Mouse (Mus musculus) mature B cell (primary cell): ENCODE results near the gene Coro2a.
"Not testable (repeated sequence)": the region's sequence is repeated elsewhere in the genome, so short reads cannot be mapped to it uniquely, and the experiment has no call there.

Experiments
- in situ Hi-C: fragments of 300-500 bp; cut with MboI; formaldehyde crosslinking; loops from 2 replicates; pipeline ENCODE4 v1.14.3; 2019

Gene Coro2a

DNA sequence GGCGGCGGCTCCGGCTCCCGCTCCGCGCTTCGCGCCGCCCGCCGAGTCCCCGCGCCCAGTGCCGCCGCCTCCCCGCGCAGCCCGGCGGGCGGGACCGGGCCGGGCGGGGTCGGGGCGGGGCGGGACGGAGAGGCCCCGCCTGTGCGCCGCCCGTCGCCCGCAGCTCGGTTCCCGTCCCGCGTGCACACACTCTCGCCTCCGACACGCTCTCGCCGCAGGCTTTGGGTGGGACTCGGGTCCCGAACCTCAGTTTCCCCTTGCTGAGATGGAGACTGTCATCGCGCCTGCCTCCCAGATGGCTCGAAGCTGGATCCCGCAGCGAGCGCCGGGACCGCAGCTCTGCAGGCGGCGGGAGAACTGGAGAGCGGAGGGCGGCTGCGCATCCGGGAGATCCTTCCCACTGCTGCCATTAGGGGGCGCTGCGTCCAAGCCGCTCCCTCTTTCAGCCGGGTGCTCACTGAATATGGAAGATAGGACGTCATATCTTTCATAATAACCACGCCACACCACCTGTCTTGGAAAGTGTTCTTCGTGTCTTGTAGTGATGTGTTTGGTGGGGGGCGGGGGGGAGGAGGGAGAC, at the start of gene Coro2a:
Coro2a (minus strand) TSS at position 359 of the 580 bp plus-strand sequence.
- in situ Hi-C loops, result no loop called here

DNA sequence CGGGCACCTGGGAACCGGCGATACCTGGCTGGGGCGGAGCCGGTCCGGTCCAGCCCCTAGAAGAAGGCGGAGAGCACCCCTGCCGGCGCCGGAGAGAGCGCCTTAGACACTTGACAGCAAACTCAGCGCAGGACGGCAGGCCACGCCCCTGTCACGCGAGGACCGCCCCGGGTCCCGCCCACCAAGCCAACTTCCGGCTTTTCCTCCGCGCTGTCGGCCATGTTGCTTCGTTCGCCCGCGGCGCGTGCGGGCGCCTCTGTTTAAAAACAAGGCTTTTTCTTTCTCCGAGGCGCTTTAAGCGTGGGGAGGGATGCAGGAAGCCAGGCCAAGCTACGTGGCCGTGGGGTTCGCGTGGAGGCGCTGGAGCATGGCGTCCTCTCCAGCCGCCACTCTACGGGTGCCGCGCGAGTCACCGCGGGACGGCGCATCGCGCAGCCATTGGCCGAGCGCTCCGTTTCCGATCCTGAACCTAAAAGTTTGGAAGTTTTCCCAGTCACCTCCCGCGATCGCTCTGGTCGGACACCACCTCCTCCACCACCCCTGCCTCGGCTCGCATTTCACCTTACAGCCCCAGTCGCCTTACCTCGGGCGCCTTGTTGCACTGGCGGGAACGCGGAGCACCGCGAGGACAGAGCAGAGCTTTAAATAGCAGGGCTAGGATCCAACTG, 48.2 kb upstream of the Coro2a start, which contains the start of gene Tbc1d2:
Tbc1d2 (minus strand) TSS at position 124 of the 668 bp plus-strand sequence.
- in situ Hi-C loops, result loop anchor here (5.0 to 10.0 kb wide), 2 partner anchors 38 to 115 kb away; partner anchors contain the start of gene Trim14

DNA sequence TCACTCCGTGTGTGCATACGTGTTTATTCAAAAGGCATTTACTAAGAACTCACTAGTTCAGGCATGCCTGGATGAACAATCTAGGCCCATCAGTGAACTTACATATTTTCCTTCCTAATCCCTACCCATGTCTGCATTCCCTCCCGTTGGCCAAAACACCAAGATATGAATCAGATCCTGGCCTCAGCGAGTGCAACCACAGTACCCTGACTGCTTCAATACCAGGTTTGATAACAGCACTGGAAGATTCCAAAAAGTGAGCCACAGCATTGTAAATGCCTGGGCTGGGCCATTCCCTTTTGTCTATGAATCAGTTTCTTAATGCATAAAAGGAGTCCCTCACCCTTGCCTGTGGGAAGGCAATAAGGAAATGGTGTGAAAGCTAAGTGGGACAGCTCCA, 47.2 kb upstream of the Coro2a start:
- in situ Hi-C loops, result no loop called here

DNA sequence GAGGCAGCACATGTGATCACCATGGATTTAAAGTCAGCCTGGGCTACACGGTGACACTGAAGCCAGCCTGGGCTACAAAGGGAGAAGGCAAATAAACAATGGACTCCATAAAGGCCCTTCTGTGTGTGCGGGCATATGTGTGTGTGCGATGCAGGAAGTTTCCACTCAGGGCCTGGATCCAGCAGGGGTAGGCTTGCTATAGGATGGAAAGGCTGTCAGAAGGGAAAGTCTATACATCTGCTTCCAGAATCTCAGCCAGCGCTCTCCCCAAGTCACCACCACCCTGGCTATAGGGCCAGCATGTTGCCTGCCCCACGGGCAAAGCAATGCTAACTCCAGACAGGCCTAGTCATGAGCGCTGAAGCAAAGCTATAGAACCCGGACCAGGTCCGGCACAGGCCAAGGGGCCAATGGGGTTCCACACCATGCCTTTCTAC, 41.7 kb upstream of the Coro2a start:
- in situ Hi-C loops, result no loop called here

DNA sequence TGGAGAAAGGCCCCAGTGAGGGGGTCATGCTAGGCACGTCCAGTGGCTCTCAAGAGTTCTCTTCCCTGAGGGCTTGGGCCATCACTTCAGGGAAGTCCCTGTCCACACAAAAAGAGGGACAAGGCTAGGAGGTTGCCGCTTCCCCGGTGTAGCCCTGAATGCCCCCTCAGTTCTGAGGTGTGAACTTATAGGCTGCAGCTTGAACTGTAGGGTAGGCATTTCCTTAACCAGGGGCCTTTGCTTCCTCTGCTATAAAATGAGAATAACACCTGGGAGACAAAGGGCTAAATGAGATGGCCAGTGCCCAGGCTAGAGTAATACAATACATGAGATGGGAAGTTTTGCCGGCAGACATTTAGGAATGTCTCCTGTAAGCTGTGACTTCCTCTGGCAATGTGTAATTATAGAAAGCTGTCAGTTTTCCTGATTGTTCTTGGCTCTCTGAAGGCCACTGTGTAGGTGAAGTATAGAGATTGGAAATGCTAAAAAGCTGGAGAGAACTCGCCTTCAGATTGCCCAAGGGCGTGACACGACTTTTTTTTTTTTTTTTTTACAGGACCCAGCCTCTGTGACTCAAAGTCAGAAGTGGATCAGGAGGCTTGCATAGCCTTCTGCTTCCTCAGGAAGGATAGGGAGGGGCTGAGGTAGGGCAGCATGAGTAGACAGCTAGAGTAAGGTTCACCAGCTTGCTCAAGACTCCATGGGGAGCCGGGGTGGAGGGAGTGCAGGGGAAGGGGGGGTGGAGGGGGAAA, 41.1 kb upstream of the Coro2a start:
- in situ Hi-C loops, result no loop called here

DNA sequence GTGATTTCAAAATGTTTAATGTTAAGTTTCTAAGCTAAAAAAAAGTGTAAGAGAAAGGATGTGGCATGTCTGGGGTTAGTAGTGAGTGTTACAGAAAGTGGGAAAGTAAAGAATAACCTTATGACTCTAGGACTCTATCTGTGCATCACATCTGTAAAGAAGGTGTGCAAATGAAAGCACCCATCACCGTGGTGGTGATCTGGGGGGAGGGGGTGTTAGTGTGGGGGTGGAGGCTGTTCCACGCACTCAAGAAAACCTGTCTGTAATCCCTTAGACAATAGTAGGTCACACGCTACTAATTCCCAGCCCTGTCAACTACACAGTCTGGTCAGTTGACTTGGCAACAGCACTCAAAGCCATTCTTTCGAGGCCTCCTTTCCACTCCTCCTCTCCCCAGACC, 39.3 kb upstream of the Coro2a start:
- in situ Hi-C loops, result no loop called here

DNA sequence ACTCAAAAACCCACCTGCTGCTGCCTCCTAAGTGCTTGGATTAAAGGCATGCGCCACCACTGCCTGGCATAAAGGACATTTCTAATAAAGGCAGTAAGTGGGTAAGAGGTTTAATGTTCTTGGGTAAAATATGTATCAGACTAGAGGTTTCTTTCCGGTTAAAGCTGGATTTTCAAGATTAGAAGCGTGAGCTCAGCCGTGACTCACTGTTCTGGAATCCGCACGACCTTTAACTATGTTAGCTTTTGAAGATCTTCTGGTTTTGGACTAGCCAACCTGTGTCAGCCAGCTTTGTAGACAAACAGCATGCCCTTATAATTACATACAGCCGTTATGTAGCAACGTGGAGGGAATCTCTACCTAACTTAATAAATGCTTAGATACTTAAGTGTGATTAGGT, 37.9 kb upstream of the Coro2a start:
- in situ Hi-C loops, result no loop called here

DNA sequence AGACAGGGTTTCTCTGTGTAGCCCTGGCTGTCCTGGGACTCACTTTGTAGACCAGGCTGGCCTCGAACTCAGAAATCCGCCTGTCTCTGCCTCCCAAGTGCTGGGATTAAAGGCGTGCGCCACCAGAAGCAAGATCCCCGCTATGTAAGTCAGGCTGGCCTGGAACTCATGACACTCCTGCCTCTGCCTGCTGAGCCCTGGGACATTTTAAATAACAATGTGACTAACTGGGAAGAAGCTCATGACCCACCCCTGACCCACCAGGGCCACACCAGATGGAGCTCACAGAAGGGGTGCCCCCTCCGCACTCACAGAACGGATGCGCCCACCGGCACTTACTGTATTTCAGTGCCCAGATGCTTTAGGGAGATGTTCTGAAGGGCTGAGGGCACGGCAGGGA, 35.2 kb upstream of the Coro2a start:
- in situ Hi-C loops, result not testable (repeated sequence)

DNA sequence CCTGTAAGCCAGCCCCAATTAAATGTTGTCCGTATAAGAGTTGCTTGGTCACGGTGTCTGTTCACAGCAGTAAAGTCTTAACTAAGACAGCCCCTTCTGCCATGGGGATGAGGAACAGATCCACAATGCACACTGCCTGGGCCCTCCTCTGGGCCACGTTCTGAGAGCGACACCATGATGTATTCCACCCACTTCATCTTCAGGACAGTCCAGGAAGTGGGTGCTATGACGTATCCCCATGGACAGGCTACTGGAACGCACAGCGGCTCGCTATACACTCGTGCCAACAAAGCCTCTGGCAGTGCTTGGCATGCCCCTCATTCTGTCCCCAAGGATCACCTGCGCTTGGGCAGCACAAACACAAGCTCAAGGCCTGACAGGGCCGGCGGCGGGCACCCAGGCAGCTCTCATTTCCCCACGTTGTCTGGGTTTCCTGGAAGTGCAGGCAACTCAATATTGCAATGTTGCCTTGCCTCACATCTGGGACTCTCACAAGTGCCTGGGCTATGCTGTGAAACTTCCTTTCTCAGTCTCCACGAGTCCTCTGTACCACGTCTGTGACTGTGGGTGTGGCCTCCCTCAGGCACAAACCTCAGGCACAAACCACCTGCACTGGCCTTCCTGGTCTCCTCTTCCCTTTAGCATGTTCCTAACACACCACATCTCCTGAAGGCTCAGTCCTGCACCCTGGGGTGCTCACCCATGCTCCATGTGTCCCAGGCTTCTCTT, 33.9 kb upstream of the Coro2a start:
- in situ Hi-C loops, result no loop called here

DNA sequence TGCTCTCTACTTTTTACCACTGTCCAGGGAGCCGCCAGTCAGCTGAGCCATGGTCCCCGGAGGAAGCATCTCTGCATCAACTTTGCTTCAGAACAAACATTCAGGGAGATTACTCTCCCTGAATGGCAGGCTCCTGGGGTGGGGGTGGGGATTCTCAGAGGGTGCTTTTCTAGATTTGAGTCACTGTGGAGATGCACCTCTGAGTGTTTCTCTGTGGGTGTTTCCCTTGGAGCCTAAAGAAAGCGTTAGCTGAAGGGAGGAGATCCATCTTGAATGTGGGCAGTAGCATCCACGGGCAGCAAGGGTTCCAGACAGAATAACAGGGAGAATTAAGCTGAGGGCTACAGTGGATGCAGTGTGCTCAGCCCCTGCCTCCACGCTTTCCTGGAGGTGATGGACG, 32.9 kb upstream of the Coro2a start:
- in situ Hi-C loops, result no loop called here

DNA sequence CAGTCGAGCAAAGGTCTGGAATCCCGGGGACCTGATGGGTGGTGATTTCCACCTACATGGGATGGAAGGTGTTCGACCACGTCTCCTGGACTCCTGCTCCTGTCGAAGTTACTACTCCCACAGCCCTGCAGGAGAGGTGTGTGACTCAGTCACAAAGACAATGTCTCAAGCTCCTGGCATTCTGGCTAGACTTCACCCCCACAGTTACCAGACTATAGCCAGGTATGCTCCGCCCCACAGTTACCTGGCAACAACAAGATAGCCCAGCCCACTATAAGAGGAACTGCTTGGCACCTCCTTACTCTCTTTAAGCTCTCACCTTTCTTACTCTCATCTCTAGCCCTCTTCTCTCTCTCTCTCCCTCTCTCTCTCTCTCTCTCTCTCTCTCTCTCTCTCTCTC, 31.6 kb upstream of the Coro2a start:
- in situ Hi-C loops, result not testable (repeated sequence)

DNA sequence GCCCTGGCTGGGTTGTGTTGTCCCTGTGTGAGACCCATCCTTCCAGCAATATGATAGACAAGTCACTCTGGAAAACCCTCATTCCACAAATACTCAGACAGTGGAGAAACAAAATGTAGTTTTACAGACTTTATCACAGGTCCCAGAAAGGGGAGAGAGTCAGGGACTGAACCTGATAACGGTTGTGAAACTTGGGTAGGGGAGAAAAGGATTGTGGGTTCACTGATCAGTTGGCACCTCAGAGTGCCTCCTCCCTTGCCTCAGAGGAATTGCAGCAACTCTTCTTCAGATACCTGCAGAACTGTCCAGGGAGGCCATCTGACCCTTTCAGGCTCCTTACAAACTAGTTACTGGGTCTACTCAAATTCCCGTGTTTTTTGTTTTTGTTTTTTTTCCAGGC, 30.5 kb upstream of the Coro2a start:
- in situ Hi-C loops, result no loop called here

DNA sequence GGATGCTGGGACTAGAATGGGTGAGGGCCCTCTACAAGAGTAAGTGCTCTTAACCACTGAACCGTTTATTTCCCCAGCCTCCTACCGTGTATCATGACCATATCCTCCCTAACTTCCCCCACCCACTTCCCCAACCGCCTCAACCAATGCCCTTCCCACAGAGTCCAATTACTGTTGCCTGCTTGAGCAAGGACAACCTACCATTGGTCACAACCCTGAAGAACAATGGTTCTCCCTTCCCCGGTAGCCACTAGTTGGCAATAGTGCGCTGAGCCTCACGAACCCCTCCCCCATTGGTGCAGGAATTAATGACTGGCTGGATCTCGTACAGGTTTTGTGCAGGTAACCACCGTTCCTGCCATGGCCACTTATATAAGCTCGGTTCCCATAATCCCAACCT, 28.4 kb upstream of the Coro2a start:
- in situ Hi-C loops, result no loop called here

DNA sequence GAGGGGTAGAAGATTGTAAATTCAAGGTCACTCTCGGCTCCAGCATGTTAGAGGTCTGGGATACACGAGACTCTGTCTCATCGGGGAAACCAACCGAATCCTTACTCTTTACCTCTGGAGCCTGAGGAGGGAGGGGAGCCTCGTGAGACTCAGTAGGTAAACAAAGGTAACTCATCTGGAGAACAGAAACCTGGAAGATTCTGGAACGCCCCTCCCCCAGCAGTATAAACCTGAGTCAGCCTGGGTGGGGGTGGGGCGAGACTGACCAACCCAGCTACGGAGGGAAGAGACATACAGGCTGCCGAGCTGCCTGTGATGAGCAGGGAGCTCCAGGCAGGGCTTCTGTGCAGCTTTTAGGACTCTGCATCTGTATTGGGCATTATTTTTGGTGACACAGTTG, 26.9 kb upstream of the Coro2a start:
- in situ Hi-C loops, result no loop called here

DNA sequence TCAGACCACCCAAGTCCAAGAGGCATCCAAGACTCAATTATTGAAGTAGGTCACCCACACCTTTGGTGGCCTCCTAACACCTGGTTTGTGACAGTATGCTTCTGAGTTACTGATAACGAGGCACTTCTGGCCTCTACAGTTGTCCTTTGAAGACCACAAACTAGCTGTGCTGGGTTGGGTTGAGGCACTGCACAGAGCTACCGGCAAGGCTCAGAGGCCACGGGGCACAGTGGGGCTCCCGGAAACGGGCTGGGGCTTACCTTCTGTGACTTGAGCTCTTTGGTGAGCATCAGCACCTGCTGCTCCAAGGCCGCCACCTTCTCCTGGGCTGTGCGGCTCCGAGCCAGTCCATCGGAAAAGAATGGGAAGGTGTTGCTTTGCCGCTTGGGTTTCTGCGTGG, 26.1 kb upstream of the Coro2a start:
- in situ Hi-C loops, result no loop called here

DNA sequence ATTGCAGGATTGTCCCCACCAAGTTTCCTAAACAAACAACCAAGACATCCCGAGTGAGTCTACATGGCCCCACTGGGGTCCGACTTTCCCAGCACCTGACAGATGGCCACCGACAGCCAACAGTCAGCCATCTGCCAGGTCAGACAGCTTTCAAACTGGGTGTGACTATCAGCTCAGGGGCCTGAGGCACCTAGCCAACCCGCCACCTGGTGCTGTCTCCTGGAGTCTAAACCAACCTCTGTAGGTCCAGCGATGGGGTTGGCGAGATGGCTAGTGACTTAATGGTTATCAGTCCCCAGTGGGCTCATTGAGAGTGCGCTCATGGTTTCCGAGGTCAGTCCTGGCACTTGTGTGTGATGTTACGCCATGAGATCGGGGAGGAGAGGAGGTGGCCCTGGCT, 23.1 kb upstream of the Coro2a start:
- in situ Hi-C loops, result no loop called here

DNA sequence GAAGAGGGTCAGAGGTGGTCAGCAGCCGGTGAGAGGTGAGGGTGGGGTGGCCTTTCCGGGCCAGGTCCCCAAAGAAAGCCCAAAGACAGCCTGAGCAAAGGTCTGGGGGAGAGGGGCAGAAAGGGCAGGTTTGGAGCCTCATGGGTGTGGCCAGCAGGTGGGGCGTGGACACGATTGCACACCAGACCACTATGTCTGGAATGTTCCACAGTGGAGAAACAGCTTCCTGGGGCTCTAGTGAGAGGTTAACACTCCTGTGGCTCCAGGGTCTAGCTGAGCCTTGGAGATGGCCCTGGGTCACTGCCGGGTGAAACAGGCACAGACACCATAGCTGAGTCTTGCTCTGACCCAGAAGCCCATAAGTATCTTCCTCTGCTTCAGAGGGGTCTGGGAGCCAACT, 21.0 kb upstream of the Coro2a start:
- in situ Hi-C loops, result no loop called here

DNA sequence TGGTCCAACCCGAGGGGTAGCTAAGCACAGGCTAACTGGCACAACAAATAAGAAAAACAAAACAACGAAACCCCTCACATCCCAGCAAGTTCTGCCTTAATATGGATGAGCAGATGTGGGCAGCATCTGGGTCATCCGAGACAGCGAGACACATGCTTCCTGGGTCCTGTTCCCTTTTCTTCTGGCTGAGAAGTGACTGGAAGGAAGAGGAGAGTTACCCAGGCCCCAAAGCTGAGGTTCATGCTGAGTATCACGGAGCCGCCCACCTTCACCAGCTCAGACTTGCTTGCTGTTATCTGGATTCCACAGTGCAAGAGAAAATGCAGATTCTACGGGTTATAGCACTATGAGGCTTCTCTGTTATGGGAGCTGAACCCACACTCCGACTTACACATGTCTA, 18.9 kb upstream of the Coro2a start:
- in situ Hi-C loops, result no loop called here

DNA sequence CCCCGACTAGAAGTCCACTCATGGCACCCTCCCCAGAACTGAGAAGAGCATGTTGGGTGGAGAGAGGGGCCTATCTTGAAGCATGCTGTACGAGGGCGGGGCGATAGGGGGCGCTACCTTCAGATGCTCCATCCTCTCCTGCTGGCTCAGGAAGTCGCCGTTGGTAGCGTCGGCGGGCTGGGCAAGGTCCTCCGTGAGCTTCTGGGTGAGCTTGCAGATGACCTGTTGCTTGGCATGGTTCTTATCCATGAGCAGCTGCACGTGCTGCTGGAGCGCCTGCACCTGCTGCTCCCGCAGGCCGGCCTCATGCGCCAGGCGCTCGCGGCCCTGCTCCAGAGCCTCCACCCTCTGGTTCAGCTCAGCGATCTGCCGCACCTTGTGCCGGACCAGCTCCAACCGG, 18.3 kb upstream of the Coro2a start:
- in situ Hi-C loops, result no loop called here

DNA sequence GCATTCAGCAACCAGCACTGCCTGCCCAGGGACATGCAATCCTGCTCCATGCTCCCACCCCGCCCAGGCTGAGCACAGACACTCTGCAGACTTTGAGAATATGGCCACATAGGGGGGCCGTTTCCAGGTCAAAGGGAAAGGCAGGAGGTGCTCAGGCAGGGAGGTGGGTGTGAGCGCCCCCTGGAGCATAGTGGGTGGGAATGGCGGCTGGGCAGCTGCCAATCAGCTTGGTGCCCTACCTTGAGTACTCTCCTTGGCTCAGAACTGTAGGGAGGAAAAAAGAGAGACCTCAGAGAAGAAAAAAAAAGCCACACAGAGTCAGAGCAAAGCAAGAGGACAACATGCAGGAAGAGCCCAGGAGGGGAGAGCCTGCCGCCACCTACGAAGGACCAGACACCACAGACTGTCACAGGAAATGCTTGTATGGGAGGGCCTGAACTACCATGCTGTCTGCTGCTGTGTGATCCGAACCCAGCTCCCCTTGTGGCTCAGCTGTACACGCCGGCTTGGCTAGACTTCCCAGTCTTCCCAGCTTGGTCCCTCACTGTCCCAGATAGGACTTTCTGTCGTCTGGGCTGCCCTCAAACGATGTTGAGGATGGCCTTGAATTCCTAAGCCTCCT, 16.3 kb upstream of the Coro2a start:
- in situ Hi-C loops, result no loop called here

DNA sequence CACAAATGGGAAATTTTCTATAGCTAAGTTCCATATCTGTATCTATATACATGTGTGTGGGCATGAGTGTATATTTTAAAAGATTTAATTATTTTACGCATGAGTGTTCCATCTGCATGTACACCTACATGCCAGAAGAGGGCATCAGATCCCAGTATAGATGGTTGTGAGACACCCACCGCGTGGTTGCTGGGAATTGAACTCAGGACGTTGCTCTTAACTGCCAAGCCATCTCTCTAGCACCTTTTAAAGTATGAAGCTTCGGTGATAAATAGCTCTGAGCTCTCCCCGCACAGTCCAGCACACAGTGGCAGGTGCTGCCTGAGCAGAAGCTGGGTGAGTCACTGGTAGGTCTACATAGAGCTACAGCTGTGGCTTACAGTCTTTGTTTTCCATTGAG, 15.4 kb upstream of the Coro2a start:
- in situ Hi-C loops, result no loop called here

DNA sequence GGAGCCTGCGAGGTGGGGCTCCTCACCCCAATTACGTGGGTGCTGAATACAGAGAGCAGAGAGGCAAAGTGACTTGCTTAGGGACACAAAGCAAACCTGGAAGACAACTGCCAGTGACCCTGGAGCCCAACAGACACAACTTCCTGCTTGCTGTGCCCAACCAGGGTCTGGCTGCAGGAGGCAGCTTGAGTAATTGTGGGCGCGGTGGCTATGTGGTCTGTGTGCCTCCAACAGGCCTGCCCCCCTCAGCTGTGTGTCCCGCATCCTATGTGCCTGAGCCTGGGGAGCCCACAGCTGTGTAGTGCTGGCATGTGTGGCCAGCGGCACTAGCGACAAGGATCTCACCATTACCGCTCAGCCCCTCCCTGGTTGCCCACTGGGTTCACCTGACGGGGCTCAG, 12.6 kb upstream of the Coro2a start:
- in situ Hi-C loops, result loop anchor here (5.0 kb wide), 1 partner anchor 38 kb away; the partner anchor contains the start of gene Tbc1d2
